Mouse (Mus musculus) lung, embryonic 15.5 days (tissue): ENCODE measurements around the gene Ctnnbl1. TPM values are rescaled to one million over a fixed set of nuclear protein-coding genes. Genes with fewer than 3 reads are reported as not detected.

Source experiments
- ATAC-seq: fragments of 200-750 bp; cut with Nextera tagmentation; 2 replicates; pipeline ENCODE4 v1.8.0; 2017; ENCODE audit warnings: moderate number of reproducible peaks, borderline replicate concordance; ENCODE audit not compliant: low FRiP score, low TSS enrichment; ENCODE audit errors: extremely low read depth
- H3K27ac ChIP-seq: fragments of 300-500 bp; sonication (generic); 2 replicates; pipeline ENCODE4 v1.5.1; 2015; ENCODE audit warnings: moderate library complexity, mild to moderate bottlenecking, inconsistent platforms
- H3K27me3 ChIP-seq: fragments of 300-500 bp; sonication (generic); 2 replicates; pipeline ENCODE4 v1.6.1; 2015; ENCODE audit warnings: inconsistent platforms
- H3K36me3 ChIP-seq: fragments of 300-500 bp; sonication (generic); 2 replicates; pipeline ENCODE4 v1.6.1; 2015; ENCODE audit warnings: inconsistent platforms
- H3K4me1 ChIP-seq: fragments of 300-500 bp; sonication (generic); 2 replicates; pipeline ENCODE4 v1.6.1; 2015; ENCODE audit warnings: inconsistent platforms
- H3K4me2 ChIP-seq: fragments of 300-500 bp; sonication (generic); 2 replicates; pipeline ENCODE4 v1.6.1; 2015; ENCODE audit warnings: inconsistent platforms, mild to moderate bottlenecking, moderate library complexity
- H3K4me3 ChIP-seq: fragments of 300-500 bp; sonication (generic); 2 replicates; pipeline ENCODE4 v1.5.1; 2015; ENCODE audit warnings: mild to moderate bottlenecking, inconsistent platforms
- H3K9ac ChIP-seq: fragments of 300-500 bp; sonication (generic); 2 replicates; pipeline ENCODE4 v1.6.1; 2015; ENCODE audit warnings: inconsistent platforms
- H3K9me3 ChIP-seq: fragments of 300-500 bp; sonication (generic); 2 replicates; pipeline ENCODE4 v1.6.1; 2016; ENCODE audit warnings: inconsistent platforms
- WGBS: fragments of 180-500 bp; shearing (Covaris S2); methylation state at CpG from one replicate; pipeline ENCODE4 v1.1.7; 2015; 5-methylcytosine and 5-hydroxymethylcytosine counted together
- polyA plus RNA-seq: library from polyadenylated mRNA; unstranded; fragments of >200 nt; fragmentation: Nextera tagmentation; extraction: Ambion mirVana; gene quantifications from 2 replicates; pipeline ENCODE4 v1.2.1, GENCODE M21; 2015

The Ctnnbl1 gene
- polyA plus RNA-seq, 1 experiment from 2014 or later, result 59.9 TPM

- Histone ChIP-seq H3K27me3 (no peaks in the 10 kb centered on the region), H3K4me3 (no peak overlapping the region), H3K9me3 (no peaks in the 10 kb centered on the region), H3K4me2 (no peak overlapping the region), H3K27ac (no peak overlapping the region), H3K9ac (no peak overlapping the region), H3K36me3 (no peaks in the 10 kb centered on the region; the same call in 1 of the 2 replicates), H3K4me1 (no peaks in the 10 kb centered on the region)
- ATAC-seq, result no peak
- 85% methylated on average over 4 of the region's 4 CpGs for WGBS
Observed at GRCm38 (mm10) chr2:157813121-157813520, 75.9 kb downstream of the Ctnnbl1 start.

- no peak overlapping the region for H3K4me3 ChIP-seq
- H3K4me1 ChIP-seq, result no peaks in the 10 kb centered on the region
- H3K27me3 ChIP-seq, result no peaks in the 10 kb centered on the region
- no peak overlapping the region for H3K9ac ChIP-seq
- H3K9me3 ChIP-seq, result no peaks in the 10 kb centered on the region
- 61% methylated on average over 11 of the region's 11 CpGs for WGBS
- no peak overlapping the region for H3K4me2 ChIP-seq
- no peak overlapping the region for H3K27ac ChIP-seq
- peaks cover 1% of the 10 kb centered on the region; the same call in 1 of the 2 replicates for H3K36me3 ChIP-seq
- ATAC-seq, result no peak
Observed at GRCm38 (mm10) chr2:157814116-157814964, 77.1 kb downstream of the Ctnnbl1 start.

GRCm38 (mm10) chr2:157814965-157815283 lies 77.7 kb downstream of the Ctnnbl1 start:
- Histone ChIP-seq H3K27ac (no peak overlapping the region), H3K4me1 (no peaks in the 10 kb centered on the region), H3K4me2 (no peak overlapping the region), H3K4me3 (no peak overlapping the region), H3K36me3 (peaks cover 4% of the 10 kb centered on the region; the same call in 1 of the 2 replicates), H3K9me3 (no peaks in the 10 kb centered on the region), H3K27me3 (no peaks in the 10 kb centered on the region), H3K9ac (no peak overlapping the region)
- ATAC-seq, result no peak
- WGBS, result 84% methylated on average over 2 of the region's 2 CpGs

GRCm38 (mm10) chr2:157817672-157818071 lies 80.5 kb downstream of the Ctnnbl1 start:
- no peak overlapping the region for H3K9ac ChIP-seq
- no peaks in the 10 kb centered on the region for H3K4me1 ChIP-seq
- H3K4me3 ChIP-seq, result no peak overlapping the region
- no peaks in the 10 kb centered on the region for H3K9me3 ChIP-seq
- 85% methylated on average over 9 of the region's 9 CpGs for WGBS
- no peaks in the 10 kb centered on the region for H3K27me3 ChIP-seq
- H3K36me3 ChIP-seq, result peaks cover 4% of the 10 kb centered on the region; the same call in 1 of the 2 replicates
- no peak for ATAC-seq
- H3K27ac ChIP-seq, result no peak overlapping the region
- no peak overlapping the region for H3K4me2 ChIP-seq

- H3K4me2 ChIP-seq, result no peak overlapping the region
- no peak overlapping the region for H3K27ac ChIP-seq
- ATAC-seq, result no peak
- no peaks in the 10 kb centered on the region for H3K27me3 ChIP-seq
- 76% methylated on average over 15 of the region's 15 CpGs for WGBS
- peaks cover 4% of the 10 kb centered on the region; the same call in 1 of the 2 replicates for H3K36me3 ChIP-seq
- no peak overlapping the region for H3K4me3 ChIP-seq
- H3K9me3 ChIP-seq, result no peaks in the 10 kb centered on the region
- H3K9ac ChIP-seq, result no peak overlapping the region
- no peaks in the 10 kb centered on the region for H3K4me1 ChIP-seq
Observed at GRCm38 (mm10) chr2:157818576-157819320, 81.5 kb downstream of the Ctnnbl1 start.

GRCm38 (mm10) chr2:157819401-157819800 lies 82.2 kb downstream of the Ctnnbl1 start:
- no peak overlapping the region for H3K4me3 ChIP-seq
- no peaks in the 10 kb centered on the region for H3K27me3 ChIP-seq
- H3K36me3 ChIP-seq, result peaks cover 8% of the 10 kb centered on the region; the same call in 1 of the 2 replicates
- H3K9me3 ChIP-seq, result no peaks in the 10 kb centered on the region
- no peak for ATAC-seq
- H3K4me1 ChIP-seq, result no peaks in the 10 kb centered on the region
- H3K9ac ChIP-seq, result no peak overlapping the region
- H3K27ac ChIP-seq, result no peak overlapping the region
- 93% methylated on average over 12 of the region's 12 CpGs for WGBS
- no peak overlapping the region for H3K4me2 ChIP-seq

GRCm38 (mm10) chr2:157821259-157821658 lies 84.1 kb downstream of the Ctnnbl1 start:
- WGBS, result 75% methylated on average over 4 of the region's 4 CpGs
- Histone ChIP-seq H3K4me2 (no peak overlapping the region), H3K27ac (no peak overlapping the region), H3K27me3 (no peaks in the 10 kb centered on the region), H3K4me1 (no peaks in the 10 kb centered on the region), H3K9ac (no peak overlapping the region), H3K9me3 (no peaks in the 10 kb centered on the region), H3K36me3 (peaks cover 8% of the 10 kb centered on the region; the same call in 1 of the 2 replicates), H3K4me3 (no peak overlapping the region)
- no peak for ATAC-seq

- no peak overlapping the region for H3K9ac ChIP-seq
- no peak for ATAC-seq
- no peaks in the 10 kb centered on the region for H3K4me1 ChIP-seq
- H3K4me2 ChIP-seq, result no peak overlapping the region
- H3K36me3 ChIP-seq, result peaks cover 8% of the 10 kb centered on the region; the same call in 1 of the 2 replicates
- no peak overlapping the region for H3K27ac ChIP-seq
- no peak overlapping the region for H3K4me3 ChIP-seq
- H3K9me3 ChIP-seq, result no peaks in the 10 kb centered on the region
- 76% methylated on average over 3 of the region's 3 CpGs for WGBS
- H3K27me3 ChIP-seq, result no peaks in the 10 kb centered on the region
Observed at GRCm38 (mm10) chr2:157823456-157823855, 86.3 kb downstream of the Ctnnbl1 start.

- no peaks in the 10 kb centered on the region for H3K27me3 ChIP-seq
- ATAC-seq, result no peak
- no peak overlapping the region for H3K4me2 ChIP-seq
- H3K9ac ChIP-seq, result no peak overlapping the region
- no peaks in the 10 kb centered on the region for H3K4me1 ChIP-seq
- WGBS, result 89% methylated on average over 11 of the region's 11 CpGs
- no peaks in the 10 kb centered on the region for H3K9me3 ChIP-seq
- H3K27ac ChIP-seq, result no peak overlapping the region
- peaks cover 8% of the 10 kb centered on the region; the same call in 1 of the 2 replicates for H3K36me3 ChIP-seq
- H3K4me3 ChIP-seq, result no peak overlapping the region
Observed at GRCm38 (mm10) chr2:157824249-157824648, 87.0 kb downstream of the Ctnnbl1 start.

- H3K27me3 ChIP-seq, result no peaks in the 10 kb centered on the region
- no peak overlapping the region for H3K4me3 ChIP-seq
- no peak for ATAC-seq
- H3K27ac ChIP-seq, result no peak overlapping the region
- no peak overlapping the region for H3K9ac ChIP-seq
- WGBS, result 64% methylated on average over 6 of the region's 6 CpGs
- H3K4me1 ChIP-seq, result no peaks in the 10 kb centered on the region
- no peak overlapping the region for H3K4me2 ChIP-seq
- no peaks in the 10 kb centered on the region for H3K36me3 ChIP-seq
- H3K9me3 ChIP-seq, result no peaks in the 10 kb centered on the region
Observed at GRCm38 (mm10) chr2:157830101-157830500, 92.9 kb downstream of the Ctnnbl1 start.

- Histone ChIP-seq H3K9ac (no peak overlapping the region), H3K4me2 (no peak overlapping the region), H3K9me3 (no peaks in the 10 kb centered on the region), H3K4me3 (no peak overlapping the region), H3K27ac (no peak overlapping the region), H3K27me3 (no peaks in the 10 kb centered on the region), H3K4me1 (no peaks in the 10 kb centered on the region), H3K36me3 (no peaks in the 10 kb centered on the region)
- 83% methylated on average over 10 of the region's 10 CpGs for WGBS
- no peak for ATAC-seq
Observed at GRCm38 (mm10) chr2:157830620-157831354, 93.6 kb downstream of the Ctnnbl1 start.
